Mouse (Mus musculus): Measurements from ENCODE around the gene Krt86. TPM values are rescaled to one million over a fixed set of nuclear protein-coding genes. Genes with fewer than 3 reads are reported as not detected.

Krt86 gene
- polyA plus RNA-seq (2017; shearing (Covaris generic)) = under 1 TPM in 1 of 2 experiments, not detected in 1; 0.11 TPM

DNA sequence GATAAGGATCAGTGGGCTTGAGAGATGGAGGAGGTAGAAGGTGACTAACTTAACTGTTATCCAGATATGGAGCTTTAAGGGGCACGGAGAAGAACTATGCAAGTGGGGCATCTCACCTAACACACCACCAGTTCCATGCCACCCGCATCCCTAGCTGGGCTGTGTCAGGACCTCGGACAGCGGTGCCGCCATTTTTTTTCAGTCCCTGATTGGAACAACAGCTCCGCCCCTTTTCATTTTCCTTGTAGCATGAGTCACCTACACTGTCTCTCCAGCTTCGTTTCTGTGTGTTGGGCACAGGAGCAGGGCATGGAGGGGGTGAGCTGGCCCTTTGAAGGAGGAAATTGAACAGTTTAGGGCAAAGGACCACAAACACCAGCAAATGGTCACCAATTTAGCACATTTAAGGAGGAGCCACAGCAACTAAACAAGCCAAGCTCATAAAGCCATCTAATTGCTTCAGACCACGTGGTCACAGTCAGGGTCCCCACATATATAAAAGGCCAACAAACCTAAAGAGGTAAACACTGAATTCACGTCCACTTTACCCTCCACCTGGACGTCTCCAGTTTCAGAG lies at the start of gene Krt86:
Krt86 (plus strand) TSS at position 527 of the 577 bp plus-strand sequence.

DNA sequence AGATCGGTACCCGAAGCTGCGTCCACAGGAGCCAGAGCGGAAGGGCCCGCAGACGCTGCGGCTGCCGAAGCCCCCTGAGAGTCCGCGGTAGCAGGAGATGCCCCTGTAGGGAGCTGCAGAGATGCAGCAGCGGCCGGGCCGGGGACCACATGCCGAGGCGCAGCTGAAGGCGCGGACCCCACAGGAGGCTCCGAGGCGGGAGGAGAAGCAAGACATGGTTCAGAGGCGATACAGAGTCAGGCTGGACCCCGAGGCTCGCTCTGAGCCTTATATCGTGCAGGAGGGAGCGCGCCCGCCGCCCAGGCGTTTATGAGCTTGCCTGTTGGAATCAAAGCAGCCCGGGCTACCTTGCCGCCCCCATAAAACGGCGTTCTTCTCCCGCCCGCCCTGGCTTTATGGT lies 34.7 kb upstream of the Krt86 start, which contains the start of gene Krt87:
Krt87 (minus strand) TSS at position 250 of the 400 bp plus-strand sequence.

DNA sequence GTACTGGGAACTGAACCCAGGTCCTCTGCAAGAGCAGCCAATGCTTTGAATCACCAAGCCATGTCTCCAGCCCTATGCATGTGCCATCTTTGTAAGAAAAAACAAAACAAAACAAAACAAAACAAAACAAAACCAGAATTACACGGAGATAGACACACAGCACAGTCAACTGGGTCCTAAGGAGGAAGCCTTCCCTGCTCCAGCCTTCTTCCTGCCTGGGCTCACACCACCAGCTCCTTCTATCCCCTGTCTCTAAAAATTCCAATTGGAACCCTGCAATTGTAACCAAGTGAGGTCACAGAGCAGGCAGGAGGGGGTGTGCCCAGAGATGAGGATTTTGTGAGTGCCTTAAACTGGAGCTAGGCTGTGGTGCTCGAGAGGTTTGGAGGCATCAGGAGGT lies 25.8 kb upstream of the Krt86 start, which contains the start of gene Krt88:
Krt88 (plus strand) TSS at position 301 of the 400 bp plus-strand sequence.

DNA sequence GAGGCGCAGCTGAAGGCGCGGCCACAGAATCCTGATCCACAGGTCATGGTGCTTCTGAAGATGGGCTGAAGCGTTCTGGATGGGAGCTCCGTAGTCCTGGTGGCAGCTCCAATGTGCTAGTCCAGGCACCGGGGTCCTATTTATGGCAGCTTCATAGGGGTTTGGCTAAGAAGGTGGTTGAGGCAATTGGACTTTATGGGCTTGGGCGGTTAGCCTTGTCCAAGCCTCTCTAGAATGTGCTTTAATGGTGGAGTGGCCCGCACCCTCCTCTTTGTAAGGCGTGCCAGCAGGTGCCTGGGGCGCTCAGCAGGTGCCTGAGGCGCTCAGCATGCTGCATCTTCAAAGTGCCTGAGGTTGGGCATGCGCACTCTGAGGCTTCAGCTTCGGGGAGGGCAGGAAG lies 9.6 kb upstream of the Krt86 start, which contains the start of gene Krt81:
Krt81 (minus strand) TSS at position 101 of the 400 bp plus-strand sequence.

DNA sequence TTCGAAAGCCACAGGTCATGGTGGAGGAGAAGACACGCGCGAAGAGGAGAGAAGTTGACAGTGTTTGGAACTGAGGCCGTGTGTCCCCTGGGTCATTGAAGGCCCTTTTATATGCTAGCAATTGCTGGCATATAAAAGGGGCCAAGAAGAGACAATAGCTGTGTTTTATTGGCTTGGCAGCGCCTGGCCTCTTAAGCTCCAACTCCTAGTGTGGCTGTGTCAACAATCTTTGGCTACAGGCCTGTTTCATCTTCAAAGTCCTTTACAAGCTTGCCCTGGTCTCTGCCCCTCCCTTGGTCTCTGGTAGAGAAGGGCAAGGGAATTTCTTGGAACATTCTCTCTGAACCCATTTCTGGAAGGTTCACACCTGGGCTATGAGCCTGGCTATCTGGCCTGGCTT lies 18.2 kb downstream of the Krt86 start, which contains the start of gene Krt83:
Krt83 (minus strand) TSS at position 82 of the 400 bp plus-strand sequence.

DNA sequence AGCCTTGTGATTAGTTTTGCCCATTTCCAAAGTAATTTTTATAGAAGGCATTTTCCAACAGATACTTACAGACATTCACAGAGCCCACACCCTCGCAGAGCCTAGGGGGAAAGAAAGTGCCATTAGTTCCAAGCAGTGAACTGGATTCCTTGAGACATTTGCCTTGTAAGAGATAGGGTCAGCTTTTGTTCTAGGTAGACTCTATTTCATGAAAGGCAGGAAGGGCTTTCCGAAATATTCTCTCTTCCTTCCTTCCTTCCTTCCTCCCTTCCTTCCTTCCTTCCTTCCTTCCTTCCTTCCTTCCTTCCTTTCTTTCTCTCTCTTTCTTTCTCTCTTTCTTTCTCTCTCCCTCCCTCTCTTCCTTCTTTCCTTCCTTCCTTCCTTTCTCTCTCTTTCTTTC lies 43.9 kb downstream of the Krt86 start, which contains the start of gene Gm49425:
Gm49425 (minus strand) TSS at position 101 of the 400 bp plus-strand sequence.

Other genes with a start within 250 kb of the Krt86 start
- 10 to 100 TPM in 1 of 2 experiments, 1 to 10 TPM in 1; 5.2 to 18.9 TPM for gene Grasp, start 249.3 kb upstream of the Krt86 start, polyA plus RNA-seq (2017; shearing (Covaris generic))
- 100 to 1,000 TPM in 1 of 2 experiments, 10 to 100 TPM in 1; 34.6 to 106 TPM for gene Nr4a1, start 219.2 kb upstream of the Krt86 start, polyA plus RNA-seq (2017; shearing (Covaris generic))
- gene Atg101, start 189.2 kb upstream of the Krt86 start, polyA plus RNA-seq (2017; shearing (Covaris generic)) = 10 to 100 TPM; 58.8 to 63.1 TPM
- gene 6030408B16Rik, start 180.3 kb upstream of the Krt86 start, polyA plus RNA-seq (2017; shearing (Covaris generic)) = under 1 TPM in 1 of 2 experiments, not detected in 1; 0.55 TPM
- 1 to 10 TPM in 1 of 2 experiments, not detected in 1; 4.4 TPM for gene Krt80, start 103.3 kb upstream of the Krt86 start, polyA plus RNA-seq (2017; shearing (Covaris generic))
- gene Krt7, start 62.4 kb upstream of the Krt86 start, polyA plus RNA-seq (2017; shearing (Covaris generic)) = under 1 TPM; 0.11 to 0.12 TPM
- gene Krt87, start 34.7 kb upstream of the Krt86 start, polyA plus RNA-seq (2017; shearing (Covaris generic)) = under 1 TPM in 1 of 2 experiments, not detected in 1; 0.23 TPM
- not detected for gene Krt88, start 25.7 kb upstream of the Krt86 start, polyA plus RNA-seq (2017; shearing (Covaris generic))
- not detected for gene Krt81, start 9.7 kb upstream of the Krt86 start, polyA plus RNA-seq (2017; shearing (Covaris generic))
- 1 to 10 TPM; 1.4 to 3.3 TPM for gene Krt83, start 18.0 kb downstream of the Krt86 start, polyA plus RNA-seq (2017; shearing (Covaris generic))
- gene Gm49425, start 43.8 kb downstream of the Krt86 start, polyA plus RNA-seq (2017; shearing (Covaris generic)) = not detected
- 1 to 10 TPM in 1 of 2 experiments, under 1 TPM in 1; 0.10 to 1.6 TPM for gene Krt84, start 59.3 kb downstream of the Krt86 start, polyA plus RNA-seq (2017; shearing (Covaris generic))
- gene Krt82, start 77.2 kb downstream of the Krt86 start, polyA plus RNA-seq (2017; shearing (Covaris generic)) = not detected
- gene Krt90, start 89.5 kb downstream of the Krt86 start, polyA plus RNA-seq (2017; shearing (Covaris generic)) = under 1 TPM in 1 of 2 experiments, not detected in 1; 0.15 TPM
- gene Krt75, start 100.4 kb downstream of the Krt86 start, polyA plus RNA-seq (2017; shearing (Covaris generic)) = 1 to 10 TPM in 1 of 2 experiments, under 1 TPM in 1; 0.14 to 1.3 TPM
- under 1 TPM in 1 of 2 experiments, not detected in 1; 0.10 TPM for gene Gm5414, start 154.7 kb downstream of the Krt86 start, polyA plus RNA-seq (2017; shearing (Covaris generic))
- gene Gm5478, start 173.9 kb downstream of the Krt86 start, polyA plus RNA-seq (2017; shearing (Covaris generic)) = not detected
- gene Krt6b, start 206.8 kb downstream of the Krt86 start, polyA plus RNA-seq (2017; shearing (Covaris generic)) = not detected
- gene Krt6a, start 220.8 kb downstream of the Krt86 start, polyA plus RNA-seq (2017; shearing (Covaris generic)) = under 1 TPM in 1 of 2 experiments, not detected in 1; 0.16 TPM
- gene Krt5, start 239.4 kb downstream of the Krt86 start, polyA plus RNA-seq (2017; shearing (Covaris generic)) = under 1 TPM in 1 of 2 experiments, not detected in 1; 0.07 TPM